Mouse (Mus musculus) ZHBTc4 (cell line): ENCODE measurements at regions not wholly inside any gene's neighbourhood (a gene's known extent, or its start where the extent isn't known, plus 50 kb on each side); places are given as distances from the start of the nearest gene placed in this dataset.

Source experiments
- DNase-seq: peaks from one replicate; pipeline ENCODE4 v3.0.0-alpha.2; 2011; ENCODE audit warnings: low read depth, low spot score

GRCm38 (mm10) chr12:43696261-43696660 lies 513.9 kb downstream of the Dnajb9 start:
- peak; percentile 60 for DNase-seq

GRCm38 (mm10) chr12:43648062-43648461 lies 562.1 kb downstream of the Dnajb9 start:
- no peak for DNase-seq

GRCm38 (mm10) chr12:43641238-43641895 lies 568.8 kb downstream of the Dnajb9 start:
- no peak for DNase-seq
